Mouse (Mus musculus) heart, embryonic 16.5 days (tissue): ENCODE results near the gene Chd6. TPM values are rescaled to one million over a fixed set of nuclear protein-coding genes. Genes with fewer than 3 reads are reported as not detected.
A peak's percentile ranks its signal among the peaks of the same experiment; 100 is the strongest.

Experiments used
- ATAC-seq: fragments of 200-750 bp; cut with Nextera tagmentation; replicated peaks from 2 replicates; pipeline ENCODE4 v1.8.0; 2017; ENCODE audit warnings: moderate number of reproducible peaks; ENCODE audit not compliant: insufficient read depth, low FRiP score; ENCODE audit errors: extremely low read depth
- H3K27ac ChIP-seq: fragments of 300-500 bp; sonication (generic); 2 replicates; pipeline ENCODE4 v1.5.1; 2014; ENCODE audit warnings: mild to moderate bottlenecking, low read length, control low read depth, moderate library complexity
- H3K27me3 ChIP-seq: fragments of 300-500 bp; sonication (generic); 2 replicates; pipeline ENCODE4 v1.6.1; 2014; ENCODE audit warnings: low read length, mixed read lengths; ENCODE audit not compliant: control insufficient read depth, insufficient read depth
- H3K36me3 ChIP-seq: fragments of 300-500 bp; sonication (generic); 2 replicates; pipeline ENCODE4 v1.6.1; 2014; ENCODE audit not compliant: control insufficient read depth, insufficient read depth
- H3K4me1 ChIP-seq: fragments of 300-500 bp; sonication (generic); 2 replicates; pipeline ENCODE4 v1.6.1; 2014; ENCODE audit warnings: low read length, mixed read lengths; ENCODE audit not compliant: control insufficient read depth, insufficient read depth
- H3K4me2 ChIP-seq: fragments of 300-500 bp; sonication (generic); 2 replicates; pipeline ENCODE4 v1.6.1; 2014; ENCODE audit warnings: low read depth, mild to moderate bottlenecking, control low read depth, low read length
- H3K4me3 ChIP-seq: fragments of 300-500 bp; sonication (generic); 2 replicates; pipeline ENCODE4 v1.5.1; 2014; ENCODE audit warnings: mild to moderate bottlenecking, control low read depth, low read length
- H3K9ac ChIP-seq: fragments of 300-500 bp; sonication (generic); 2 replicates; pipeline ENCODE4 v1.6.1; 2014; ENCODE audit warnings: low read length, control low read depth
- H3K9me3 ChIP-seq: fragments of 300-500 bp; sonication (generic); replicated peaks from 2 replicates; pipeline ENCODE4 v1.6.1; 2016; ENCODE audit warnings: low read length; ENCODE audit not compliant: control insufficient read depth
- WGBS: fragments of 180-500 bp; shearing (Covaris S2); extraction: QIAGEN DNeasy Blood & Tissue Kit; methylation state at CpG from one replicate; pipeline ENCODE4 v1.1.7; 2014; 5-methylcytosine and 5-hydroxymethylcytosine counted together
- polyA plus RNA-seq: library from polyadenylated mRNA; unstranded; fragments of >200 nt; fragmentation: Nextera tagmentation; extraction: Ambion mirVana; gene quantifications from 2 replicates; pipeline ENCODE4 v1.2.1, GENCODE M21; 2015

The Chd6 gene
- polyA plus RNA-seq, 1 experiment from 2014 or later, result 18.8 TPM

GRCm38 (mm10) chr2:161112011-161112410 lies 3.1 kb upstream of the Chd6 start:
- no peaks in the 10 kb centered on the region for H3K36me3 ChIP-seq
- H3K4me1 ChIP-seq, result peaks cover 12% of the 10 kb centered on the region
- H3K9me3 ChIP-seq, result no peaks in the 10 kb centered on the region
- H3K27ac ChIP-seq, result no peak overlapping the region
- H3K4me3 ChIP-seq, result no peak overlapping the region
- no peak for ATAC-seq
- H3K27me3 ChIP-seq, result no peaks in the 10 kb centered on the region
- WGBS, result 69% methylated on average over 5 of the region's 5 CpGs
- no peak overlapping the region for H3K4me2 ChIP-seq
- no peak overlapping the region for H3K9ac ChIP-seq

GRCm38 (mm10) chr2:161109398-161109821 lies 535 bp upstream of the Chd6 start:
- ATAC-seq, result peak; percentile 3; the same call in 1 of the 2 replicates
- peak overlapping the region; percentile 73 for H3K9ac ChIP-seq
- H3K27me3 ChIP-seq, result no peaks in the 10 kb centered on the region
- peak overlapping the region; percentile 91 for H3K4me2 ChIP-seq
- 0 out of 2 replicates have a peak overlapping the region, but pooled peaks have one; percentile 5 for H3K27ac ChIP-seq
- H3K4me3 ChIP-seq, result peak overlapping the region; percentile 96
- H3K9me3 ChIP-seq, result no peaks in the 10 kb centered on the region
- WGBS, result under 1% methylated on average over 26 of the region's 26 CpGs
- peaks cover 16% of the 10 kb centered on the region for H3K4me1 ChIP-seq
- no peaks in the 10 kb centered on the region for H3K36me3 ChIP-seq

GRCm38 (mm10) chr2:161108085-161108927 lies 569 bp downstream of the Chd6 start:
- Histone ChIP-seq H3K4me2 (peak overlapping the region; percentile 69), H3K27ac (peak overlapping the region; percentile 98), H3K9me3 (no peaks in the 10 kb centered on the region), H3K4me1 (peaks cover 23% of the 10 kb centered on the region), H3K27me3 (no peaks in the 10 kb centered on the region), H3K36me3 (no peaks in the 10 kb centered on the region), H3K9ac (peak overlapping the region; percentile 98), H3K4me3 (peak overlapping the region; percentile 96)
- ATAC-seq, result peak; percentile 37
- WGBS, result under 1% methylated on average over 76 of the region's 77 CpGs

DNA sequence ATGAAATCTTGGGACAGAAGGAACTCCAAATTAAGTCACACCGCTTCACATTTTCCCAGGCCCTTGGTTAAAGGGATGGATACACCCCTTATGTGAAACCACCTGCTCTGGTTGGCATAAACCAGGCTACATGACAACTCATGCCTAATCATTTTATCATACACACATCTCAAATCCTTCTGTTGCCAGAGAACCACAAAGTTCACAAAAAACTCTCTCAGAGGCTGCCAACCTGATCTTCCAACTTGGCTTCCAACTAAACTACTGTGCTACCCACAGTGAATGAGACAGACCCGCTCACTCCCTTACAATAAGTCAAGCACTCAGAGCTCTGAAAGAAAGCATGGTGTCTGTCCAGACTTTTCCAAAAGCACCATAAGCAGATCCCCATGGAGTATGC lies 1.6 kb downstream of the Chd6 start:
- no peak overlapping the region for H3K27ac ChIP-seq
- H3K4me3 ChIP-seq, result peak overlapping the region; percentile 96
- no peak overlapping the region for H3K9ac ChIP-seq

DNA sequence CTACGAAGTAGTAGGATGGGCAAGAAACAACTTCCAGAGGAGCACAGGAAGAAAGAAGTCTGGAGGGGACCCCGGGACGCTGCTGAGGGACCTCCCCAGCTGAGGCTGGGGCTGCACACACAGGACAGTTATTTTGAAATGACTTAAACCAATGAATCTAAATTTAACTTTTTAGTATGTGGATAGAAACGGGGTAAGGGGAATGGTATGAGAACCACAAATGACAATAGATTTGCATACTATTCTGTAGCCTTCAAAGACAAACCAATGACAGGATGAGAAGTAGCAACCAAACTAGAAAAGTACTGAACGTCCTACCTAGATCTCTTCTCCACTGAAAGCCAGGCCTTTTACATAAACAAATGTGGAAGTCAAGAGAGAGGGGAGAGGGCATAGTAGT lies 5.1 kb downstream of the Chd6 start:
- WGBS, result 60% methylated on average over 5 of the region's 5 CpGs
- H3K4me3 ChIP-seq, result no peak overlapping the region

More for the DNA sequence above, 1.6 kb downstream of the Chd6 start:
- peak overlapping the region; percentile 69 for H3K4me2 ChIP-seq
- 77% methylated on average over 2 of the region's 2 CpGs for WGBS
- no peaks in the 10 kb centered on the region for H3K36me3 ChIP-seq
- H3K4me1 ChIP-seq, result peaks cover 27% of the 10 kb centered on the region
- H3K27me3 ChIP-seq, result no peaks in the 10 kb centered on the region
- ATAC-seq, result no peak
- no peaks in the 10 kb centered on the region for H3K9me3 ChIP-seq

GRCm38 (mm10) chr2:161102102-161102501 lies 6.8 kb downstream of the Chd6 start:
- Histone ChIP-seq H3K27ac (no peak overlapping the region), H3K9ac (no peak overlapping the region), H3K9me3 (no peaks in the 10 kb centered on the region), H3K4me2 (no peak overlapping the region), H3K36me3 (no peaks in the 10 kb centered on the region), H3K4me1 (peaks cover 18% of the 10 kb centered on the region), H3K27me3 (no peaks in the 10 kb centered on the region), H3K4me3 (no peak overlapping the region)
- 50% methylated on average over 3 of the region's 3 CpGs for WGBS
- no peak for ATAC-seq

More for the DNA sequence above, 5.1 kb downstream of the Chd6 start:
- Histone ChIP-seq H3K9me3 (no peaks in the 10 kb centered on the region), H3K36me3 (no peaks in the 10 kb centered on the region), H3K4me2 (no peak overlapping the region), H3K9ac (no peak overlapping the region), H3K27me3 (no peaks in the 10 kb centered on the region), H3K27ac (no peak overlapping the region), H3K4me1 (peaks cover 25% of the 10 kb centered on the region)
- no peak for ATAC-seq

DNA sequence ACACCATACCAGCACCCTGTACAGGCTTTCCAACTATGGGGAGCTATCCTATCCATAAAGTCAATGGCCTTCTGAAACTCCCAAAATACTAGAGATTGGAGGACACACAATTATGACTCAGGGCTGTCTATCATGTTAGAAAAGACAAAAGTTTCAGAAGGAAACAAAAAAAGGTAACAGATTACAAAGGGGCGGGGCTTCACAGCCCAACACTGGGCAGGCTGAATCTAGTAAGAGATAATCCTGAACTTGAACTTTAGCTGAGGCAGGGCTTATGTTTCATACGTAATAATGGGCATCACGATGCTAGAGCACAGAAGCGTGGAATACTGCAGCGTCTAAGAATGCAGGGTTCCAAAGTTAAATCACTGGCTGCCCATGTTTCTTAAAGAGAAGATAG lies 11.1 kb downstream of the Chd6 start:
- no peak for ATAC-seq

DNA sequence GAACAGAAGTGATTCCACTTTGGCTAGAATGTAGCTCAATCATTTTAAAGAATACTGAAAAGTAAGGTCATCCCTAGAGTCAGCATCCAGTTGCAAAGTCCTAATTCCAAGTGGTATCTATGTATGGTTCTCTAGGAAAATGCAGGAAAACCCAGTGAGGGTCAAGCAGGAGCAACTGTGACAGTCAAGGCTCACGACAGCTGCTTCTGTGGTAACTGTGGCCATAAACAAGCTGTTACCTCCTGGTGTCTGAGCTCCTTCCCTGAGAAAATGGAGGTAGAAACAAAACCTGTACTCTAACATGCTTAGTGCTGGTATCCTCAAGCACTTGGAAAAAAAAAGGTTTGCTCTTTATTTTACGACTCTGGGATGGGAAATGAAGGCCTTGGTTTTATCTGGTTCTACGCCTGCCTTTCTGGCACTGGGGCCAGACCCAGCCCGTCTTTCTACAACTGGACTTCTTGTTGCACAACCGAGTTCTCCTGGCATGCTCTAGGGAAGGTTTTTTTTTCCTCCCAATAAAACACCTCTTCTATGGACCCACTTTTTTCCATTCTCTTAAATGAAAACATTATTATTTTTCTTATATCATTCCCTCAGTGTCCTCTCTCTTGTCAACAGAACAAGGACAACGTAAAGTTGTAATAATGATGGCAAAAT lies 18.0 kb downstream of the Chd6 start:
- peaks cover 12% of the 10 kb centered on the region for H3K4me1 ChIP-seq
- no peak overlapping the region for H3K27ac ChIP-seq
- no peak for ATAC-seq
- no peak overlapping the region for H3K4me2 ChIP-seq
- WGBS, result 75% methylated on average over 6 of the region's 6 CpGs
- no peaks in the 10 kb centered on the region for H3K36me3 ChIP-seq
- no peaks in the 10 kb centered on the region for H3K27me3 ChIP-seq
- H3K9me3 ChIP-seq, result no peaks in the 10 kb centered on the region
- H3K4me3 ChIP-seq, result no peak overlapping the region
- H3K9ac ChIP-seq, result no peak overlapping the region

More for the DNA sequence above, 11.1 kb downstream of the Chd6 start:
- no peak overlapping the region for H3K27ac ChIP-seq
- no peak overlapping the region for H3K9ac ChIP-seq
- H3K4me2 ChIP-seq, result no peak overlapping the region
- H3K9me3 ChIP-seq, result no peaks in the 10 kb centered on the region
- no peaks in the 10 kb centered on the region for H3K36me3 ChIP-seq
- H3K27me3 ChIP-seq, result no peaks in the 10 kb centered on the region
- 91% methylated on average over 5 of the region's 5 CpGs for WGBS
- H3K4me1 ChIP-seq, result peaks cover 18% of the 10 kb centered on the region
- H3K4me3 ChIP-seq, result no peak overlapping the region

DNA sequence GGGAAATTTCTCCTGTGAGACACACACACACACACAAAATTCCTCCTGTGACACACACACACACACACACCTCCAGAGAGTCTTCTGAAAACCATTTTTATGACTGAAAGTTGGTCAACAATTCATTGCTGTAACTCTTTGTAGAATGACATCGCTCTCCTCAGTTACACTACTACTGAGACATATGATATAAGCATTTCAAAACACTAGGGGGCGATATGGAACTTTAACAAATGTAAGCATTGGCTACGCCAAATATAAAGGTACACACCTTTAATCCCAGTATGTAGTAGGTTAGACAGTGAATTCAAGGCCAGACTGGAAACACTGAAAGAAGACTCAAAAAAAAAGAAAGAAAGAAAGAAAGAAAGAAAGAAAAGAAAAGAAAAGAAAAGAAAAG lies 18.7 kb downstream of the Chd6 start:
- H3K4me2 ChIP-seq, result no peak overlapping the region
- no peaks in the 10 kb centered on the region for H3K27me3 ChIP-seq
- H3K9me3 ChIP-seq, result no peaks in the 10 kb centered on the region
- H3K9ac ChIP-seq, result no peak overlapping the region
- WGBS, result 59% methylated on average over 3 of the region's 3 CpGs
- H3K4me1 ChIP-seq, result peaks cover 11% of the 10 kb centered on the region; the same call in 1 of the 2 replicates
- H3K4me3 ChIP-seq, result no peak overlapping the region
- H3K27ac ChIP-seq, result no peak overlapping the region
- no peaks in the 10 kb centered on the region for H3K36me3 ChIP-seq
- ATAC-seq, result no peak
